Mouse (Mus musculus) urinary bladder, adult 18-20 months (tissue): ENCODE data around the gene Rbm38.

Experiments
- DNase-seq, 2 experiments: peaks; one replicate each; pipeline ENCODE4 v3.0.0; 2022; ENCODE audit warnings: low spot score in 2 of 2, mixed read lengths in 2 of 2

Gene Rbm38

GRCm38 (mm10) chr2:173036611-173037010, 16.3 kb downstream of the Rbm38 start:
- no peak for DNase-seq

- DNase-seq, result no peak
Measured at GRCm38 (mm10) chr2:173037347-173037746, 17.0 kb downstream of the Rbm38 start.

GRCm38 (mm10) chr2:173037827-173038607, 17.7 kb downstream of the Rbm38 start:
- DNase-seq, result no peak

- DNase-seq, result no peak
Measured at GRCm38 (mm10) chr2:173039041-173039440, 18.7 kb downstream of the Rbm38 start.

- DNase-seq, result no peak
Measured at GRCm38 (mm10) chr2:173040803-173041202, 20.5 kb downstream of the Rbm38 start.

- DNase-seq, result no peak
Measured at GRCm38 (mm10) chr2:173041242-173041641, 20.9 kb downstream of the Rbm38 start.

- DNase-seq, result no peak
Measured at GRCm38 (mm10) chr2:173041893-173042292, 21.6 kb downstream of the Rbm38 start.

- DNase-seq, result no peak
Measured at GRCm38 (mm10) chr2:173042504-173043162, 22.3 kb downstream of the Rbm38 start.

GRCm38 (mm10) chr2:173044198-173044970, 24.1 kb downstream of the Rbm38 start:
- DNase-seq, result no peak

GRCm38 (mm10) chr2:173046582-173047297, 26.4 kb downstream of the Rbm38 start:
- no peak for DNase-seq

- no peak for DNase-seq
Measured at GRCm38 (mm10) chr2:173047471-173047870, 27.2 kb downstream of the Rbm38 start.

- no peak for DNase-seq
Measured at GRCm38 (mm10) chr2:173048041-173048745, 27.9 kb downstream of the Rbm38 start.

- DNase-seq, result no peak
Measured at GRCm38 (mm10) chr2:173049231-173049630, 28.9 kb downstream of the Rbm38 start.

- DNase-seq, result no peak
Measured at GRCm38 (mm10) chr2:173049817-173050216, 29.5 kb downstream of the Rbm38 start.

GRCm38 (mm10) chr2:173050604-173051382, 30.5 kb downstream of the Rbm38 start:
- no peak for DNase-seq

- peak in 1 of 2 experiments; percentile 22 for DNase-seq
Measured at GRCm38 (mm10) chr2:173052881-173053280, 32.6 kb downstream of the Rbm38 start.

GRCm38 (mm10) chr2:173053846-173054245, 33.5 kb downstream of the Rbm38 start:
- no peak for DNase-seq

GRCm38 (mm10) chr2:173056303-173056881, 36.1 kb downstream of the Rbm38 start:
- no peak for DNase-seq

- no peak for DNase-seq
Measured at GRCm38 (mm10) chr2:173056882-173057315, 36.6 kb downstream of the Rbm38 start.

GRCm38 (mm10) chr2:173057623-173058022, 37.3 kb downstream of the Rbm38 start:
- DNase-seq, result no peak
